Mouse (Mus musculus) forebrain, embryonic 16.5 days (tissue): ENCODE data around the gene Xlr. TPM values are rescaled to one million over a fixed set of nuclear protein-coding genes. Genes with fewer than 3 reads are reported as not detected.
"Not testable (repeated sequence)": the region's sequence is repeated elsewhere in the genome, so short reads cannot be mapped to it uniquely, and the experiment has no call there.

Experiments
- ATAC-seq: fragments of 200-750 bp; cut with Nextera tagmentation; 2 replicates; pipeline ENCODE4 v1.8.0; 2017; ENCODE audit warnings: mild to moderate bottlenecking, moderate library complexity
- H3K27ac ChIP-seq: fragments of 300-500 bp; sonication (generic); 2 replicates; pipeline ENCODE4 v1.5.1; 2014; ENCODE audit warnings: low read length, control low read depth
- H3K27me3 ChIP-seq: fragments of 300-500 bp; sonication (generic); replicated peaks from 2 replicates; pipeline ENCODE4 v1.6.1; 2014; ENCODE audit warnings: low read length; ENCODE audit not compliant: control insufficient read depth, insufficient read depth
- H3K36me3 ChIP-seq: fragments of 300-500 bp; sonication (generic); 2 replicates; pipeline ENCODE4 v1.6.1; 2014; ENCODE audit not compliant: control insufficient read depth, insufficient read depth
- H3K4me1 ChIP-seq: fragments of 300-500 bp; sonication (generic); replicated peaks from 2 replicates; pipeline ENCODE4 v1.6.1; 2014; ENCODE audit warnings: low read length; ENCODE audit not compliant: control insufficient read depth, insufficient read depth
- H3K4me2 ChIP-seq: fragments of 300-500 bp; sonication (generic); 2 replicates; pipeline ENCODE4 v1.6.1; 2014; ENCODE audit warnings: mild to moderate bottlenecking, low read length, control low read depth
- H3K4me3 ChIP-seq: fragments of 300-500 bp; sonication (generic); replicated peaks from 2 replicates; pipeline ENCODE4 v1.5.1; 2014; ENCODE audit warnings: mild to moderate bottlenecking, low read length, control low read depth
- H3K9ac ChIP-seq: fragments of 300-500 bp; sonication (generic); replicated peaks from 2 replicates; pipeline ENCODE4 v1.6.1; 2014; ENCODE audit warnings: low read depth, low read length, control low read depth
- H3K9me3 ChIP-seq: fragments of 300-500 bp; sonication (generic); 2 replicates; pipeline ENCODE4 v1.6.1; 2016; ENCODE audit warnings: low read length; ENCODE audit not compliant: control insufficient read depth
- WGBS: fragments of 180-500 bp; shearing (Covaris S2); extraction: QIAGEN DNeasy Blood & Tissue Kit; methylation state at CpG from one replicate; pipeline ENCODE4 v1.1.7; 2014; 5-methylcytosine and 5-hydroxymethylcytosine counted together
- polyA plus RNA-seq: library from polyadenylated mRNA; unstranded; fragments of >200 nt; fragmentation: Nextera tagmentation; extraction: Ambion mirVana; gene quantifications from 2 replicates; pipeline ENCODE4 v1.2.1, GENCODE M21; 2015

Xlr gene
- 0.65 and 0.67 TPM in 2 replicates for polyA plus RNA-seq

DNA sequence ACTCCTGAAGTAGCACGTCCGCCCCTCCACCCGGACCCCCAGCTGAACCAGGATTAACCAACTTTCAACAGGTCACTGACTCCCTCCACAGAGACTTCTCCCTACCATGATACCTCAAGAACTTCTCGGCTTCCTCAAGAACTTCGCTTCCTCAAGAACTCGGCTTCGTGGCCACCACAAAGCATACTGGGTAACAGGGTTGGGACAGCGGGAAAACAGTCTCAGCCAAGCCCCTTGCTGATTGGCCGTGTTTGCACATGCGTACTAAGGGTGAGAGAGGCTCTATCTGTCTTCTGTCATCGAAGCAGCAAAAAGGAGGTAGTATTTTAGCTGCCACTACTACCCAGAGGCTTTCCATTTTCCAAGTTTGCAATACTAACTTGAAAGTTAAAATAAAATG is at the start of gene Xlr:
TSS of gene Xlr (minus strand) at position 188 of the 400 bp plus-strand sequence.
- 83% methylated on average over 10 of the region's 11 CpGs for WGBS
- H3K4me3 ChIP-seq, H3K9ac ChIP-seq, H3K27me3 ChIP-seq, H3K4me2 ChIP-seq, H3K36me3 ChIP-seq, ATAC-seq, H3K9me3 ChIP-seq, H3K4me1 ChIP-seq, H3K27ac ChIP-seq: not testable (repeated sequence)

GRCm38 (mm10) chrX:53799074-53799473 is 1.6 kb upstream of the Xlr start:
- Histone ChIP-seq H3K4me2 (no peak overlapping the region), H3K27me3 (no peaks in the 10 kb centered on the region), H3K27ac (no peak overlapping the region), H3K9me3 (no peaks in the 10 kb centered on the region), H3K4me3 (no peak overlapping the region), H3K36me3 (no peaks in the 10 kb centered on the region), H3K9ac (no peak overlapping the region), H3K4me1 (no peaks in the 10 kb centered on the region)
- ATAC-seq: no peak
- 41% methylated on average over 3 of the region's 3 CpGs for WGBS

GRCm38 (mm10) chrX:53776276-53776675 is 21.2 kb downstream of the Xlr start, which contains the start of gene Zfp36l3:
Gene Zfp36l3, minus strand, starts transcription at chrX:53776394.
- no peak within 1 kb of the TSS for H3K27ac ChIP-seq
- H3K4me3 ChIP-seq: no peak within 1 kb of the TSS
- no peak for ATAC-seq
- WGBS: 90% methylated on average over 12 of the region's 12 CpGs
- no peaks in the 10 kb centered on the region for H3K27me3 ChIP-seq
- no peaks in the 10 kb centered on the region for H3K36me3 ChIP-seq
- no peaks in the 10 kb centered on the region for H3K4me1 ChIP-seq
- H3K9ac ChIP-seq: no peak within 1 kb of the TSS
- no peaks in the 10 kb centered on the region for H3K9me3 ChIP-seq
- no peak within 1 kb of the TSS for H3K4me2 ChIP-seq

DNA sequence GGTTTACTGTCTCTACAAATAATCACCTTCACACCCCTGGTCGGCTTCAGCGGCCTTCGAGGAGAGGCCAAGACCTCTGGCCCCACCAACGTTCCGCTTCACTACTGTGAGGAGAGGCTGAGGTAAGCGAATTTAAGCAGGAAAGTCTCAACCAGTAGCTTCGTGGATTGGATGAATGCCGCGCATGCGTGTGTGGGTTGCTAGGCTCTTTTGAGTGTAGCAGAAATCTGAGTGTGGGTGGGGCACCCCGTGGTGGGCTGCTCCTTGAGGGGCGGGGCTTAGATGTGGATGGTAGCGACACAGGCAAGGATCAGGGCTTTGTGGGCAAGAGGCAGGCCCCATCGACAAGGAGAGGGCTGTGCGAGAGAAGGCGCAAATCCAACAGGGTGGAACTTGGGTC is 39.8 kb downstream of the Xlr start, which contains the start of gene 1700013H16Rik:
TSS of gene 1700013H16Rik (minus strand) at position 96 of the 400 bp plus-strand sequence.
- Histone ChIP-seq H3K36me3 (no peaks in the 10 kb centered on the region), H3K9ac (no peak within 1 kb of the TSS), H3K4me2 (no peak within 1 kb of the TSS), H3K27ac (no peak within 1 kb of the TSS), H3K9me3 (peaks cover 4% of the 10 kb centered on the region; the same call in 1 of the 2 replicates), H3K4me3 (no peak within 1 kb of the TSS), H3K4me1 (no peaks in the 10 kb centered on the region), H3K27me3 (no peaks in the 10 kb centered on the region)
- ATAC-seq: no peak
- WGBS: 95% methylated on average over 16 of the region's 16 CpGs

DNA sequence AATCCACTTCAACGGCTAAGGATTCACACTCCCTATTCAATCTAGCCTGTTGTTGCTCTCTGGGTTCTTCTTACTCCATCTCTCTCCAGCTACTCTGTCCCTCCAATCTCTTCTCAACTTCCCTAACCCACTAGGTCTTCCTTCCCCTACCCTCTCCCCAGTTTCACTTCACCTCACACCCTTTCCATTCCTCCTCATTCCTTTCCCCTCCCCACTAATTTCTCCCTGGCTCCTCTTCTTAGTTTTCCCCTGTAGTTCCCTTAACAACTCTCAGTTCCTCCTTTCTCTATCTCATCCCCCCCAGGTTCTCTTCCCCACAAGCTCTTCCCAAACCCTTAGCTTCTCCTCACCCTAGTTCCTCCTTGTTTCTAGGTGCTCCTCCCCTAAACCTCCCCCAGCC is 44.7 kb downstream of the Xlr start:
- Histone ChIP-seq H3K27me3 (no peaks in the 10 kb centered on the region), H3K27ac (no peak overlapping the region), H3K9me3 (peaks cover 3% of the 10 kb centered on the region; the same call in 1 of the 2 replicates), H3K4me3 (no peak overlapping the region), H3K4me2 (no peak overlapping the region), H3K9ac (no peak overlapping the region), H3K36me3 (no peaks in the 10 kb centered on the region), H3K4me1 (no peaks in the 10 kb centered on the region)
- ATAC-seq: no peak
- 82% methylated on average over 1 of the region's 1 CpGs for WGBS

GRCm38 (mm10) chrX:53728967-53729366 is 68.5 kb downstream of the Xlr start:
- ATAC-seq: no peak
- Histone ChIP-seq H3K9me3 (no peaks in the 10 kb centered on the region), H3K4me3 (no peak overlapping the region), H3K27me3 (no peaks in the 10 kb centered on the region), H3K27ac (no peak overlapping the region), H3K36me3 (no peaks in the 10 kb centered on the region), H3K4me1 (no peaks in the 10 kb centered on the region), H3K4me2 (no peak overlapping the region), H3K9ac (no peak overlapping the region)
- 90% methylated on average over 2 of the region's 2 CpGs for WGBS

Other genes with a start within 250 kb of the Xlr start
- 87.0 and 116 TPM in 2 replicates for gene Rtl8c, start 189.7 kb downstream of the Xlr start, polyA plus RNA-seq
- gene Gm14597, start 188.7 kb downstream of the Xlr start, polyA plus RNA-seq: not detected in 2 replicates
- 146 and 154 TPM in 2 replicates for gene Rtl8a, start 154.0 kb downstream of the Xlr start, polyA plus RNA-seq
- gene Rtl8b, start 127.3 kb downstream of the Xlr start, polyA plus RNA-seq: 112 and 119 TPM in 2 replicates
- not detected in 2 replicates for gene 4930502E18Rik, start 72.9 kb downstream of the Xlr start, polyA plus RNA-seq
- gene 1700013H16Rik, start 39.9 kb downstream of the Xlr start, polyA plus RNA-seq: not detected in 2 replicates
- not detected in 2 replicates for gene Zfp36l3, start 21.3 kb downstream of the Xlr start, polyA plus RNA-seq